Mouse (Mus musculus) B cell, adult 67 days (primary cell): ENCODE measurements around the gene Faap100. TPM values are rescaled to one million over a fixed set of nuclear protein-coding genes. Genes with fewer than 3 reads are reported as not detected.

Experiments used
- total RNA-seq, 2 experiments: library from RNA; stranded (reverse); gene quantifications; 4 replicates each; pipeline ENCODE4 v1.2.4; 2023

The Faap100 gene
- total RNA-seq, result 10 to 100 TPM; 23.1 to 23.6 TPM

GRCm38 (mm10) chr11:120378611-120379540 lies at the start of gene Faap100:
TSS of gene Faap100 (minus strand) at chr11:120378764.

GRCm38 (mm10) chr11:120361295-120361694 lies 17.3 kb downstream of the Faap100 start, which contains the start of gene Fscn2:
TSS of gene Fscn2 (plus strand) at chr11:120361534.

DNA sequence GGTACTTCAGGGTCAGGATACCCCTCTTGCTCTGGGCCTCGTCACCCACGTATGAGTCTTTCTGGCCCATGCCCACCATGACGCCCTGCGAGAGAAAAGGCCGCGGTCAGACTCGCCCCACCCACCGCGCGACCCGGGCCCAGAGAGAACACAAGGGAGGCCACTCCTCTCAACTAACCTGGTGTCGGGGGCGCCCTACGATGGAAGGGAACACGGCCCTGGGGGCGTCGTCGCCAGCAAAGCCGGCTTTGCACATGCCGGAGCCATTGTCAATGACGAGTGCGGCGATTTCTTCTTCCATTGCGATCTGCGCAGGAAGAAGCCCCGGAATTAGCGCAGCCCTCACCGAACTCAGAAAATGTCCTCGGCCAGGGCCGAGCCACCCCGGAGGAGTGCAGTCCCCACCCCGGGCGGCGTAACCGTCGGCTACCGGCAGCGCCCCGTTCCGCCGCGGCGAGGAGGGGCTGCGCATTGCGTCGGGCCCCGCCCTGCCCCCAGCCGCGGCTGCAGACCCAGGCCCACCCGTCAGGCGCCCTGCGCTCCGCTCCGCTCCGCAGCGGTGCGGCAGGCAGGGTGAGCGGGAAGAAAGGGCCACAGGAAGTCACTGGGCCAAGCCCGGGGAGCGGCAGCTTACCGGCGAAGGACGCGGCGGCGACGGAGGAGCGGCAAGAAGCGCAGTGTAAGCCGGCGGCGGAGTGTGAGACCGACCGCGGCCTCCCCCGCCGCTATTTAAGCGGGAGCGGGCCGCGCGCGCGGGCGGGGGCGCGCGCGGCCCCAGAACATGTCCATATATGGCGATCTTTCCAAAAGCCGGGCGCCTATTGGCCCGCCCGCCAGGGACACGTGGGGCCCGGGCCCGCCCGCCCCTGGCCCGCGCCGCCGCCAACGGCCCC lies 30.5 kb downstream of the Faap100 start, which contains the start of gene Actg1:
Gene Actg1 (minus strand): TSS at position 752 of the 893 bp plus-strand sequence.

Other genes with a start within 250 kb of the Faap100 start
- 100 to 1,000 TPM; 103 to 108 TPM for gene Slc38a10, start 227.4 kb downstream of the Faap100 start, total RNA-seq
- under 1 TPM in 1 of 2 experiments, not detected in 1; 0.12 TPM for gene Bahcc1, start 145.8 kb downstream of the Faap100 start, total RNA-seq
- gene Actg1, start 30.2 kb downstream of the Faap100 start, total RNA-seq, result 1,000 to 10,000 TPM; 1,199 to 1,232 TPM
- not detected for gene Fscn2, start 17.2 kb downstream of the Faap100 start, total RNA-seq
- 10 to 100 TPM; 57.3 to 70.4 TPM for gene Nploc4, start 58.9 kb upstream of the Faap100 start, total RNA-seq
- gene Tspan10, start 63.9 kb upstream of the Faap100 start, total RNA-seq, result 10 to 100 TPM in 1 of 2 experiments, not detected in 1; 50.9 TPM
- under 1 TPM in 1 of 2 experiments, not detected in 1; 0.32 TPM for gene Pde6g, start 74.7 kb upstream of the Faap100 start, total RNA-seq
- 1 to 10 TPM; 5.4 to 9.3 TPM for gene Oxld1, start 79.3 kb upstream of the Faap100 start, total RNA-seq
- gene Ccdc137, start 79.4 kb upstream of the Faap100 start, total RNA-seq, result 10 to 100 TPM; 37.4 to 41.2 TPM
- gene Arl16, start 88.8 kb upstream of the Faap100 start, total RNA-seq, result 10 to 100 TPM; 13.0 to 15.9 TPM
- gene Mrpl12, start 105.8 kb upstream of the Faap100 start, total RNA-seq, result 10 to 100 TPM; 38.9 to 39.5 TPM
- 10 to 100 TPM; 14.7 to 15.0 TPM for gene Slc25a10, start 113.1 kb upstream of the Faap100 start, total RNA-seq
- not detected for gene Gcgr, start 151.9 kb upstream of the Faap100 start, total RNA-seq
- gene Mcrip1, start 171.0 kb upstream of the Faap100 start, total RNA-seq, result 10 to 100 TPM; 40.5 to 43.6 TPM
- gene Ppp1r27, start 172.4 kb upstream of the Faap100 start, total RNA-seq, result not detected
- gene P4hb, start 194.5 kb upstream of the Faap100 start, total RNA-seq, result 100 to 1,000 TPM; 141 to 149 TPM
- gene Arhgdia, start 202.9 kb upstream of the Faap100 start, total RNA-seq, result 100 to 1,000 TPM; 520 to 527 TPM
- 100 to 1,000 TPM; 130 to 143 TPM for gene Alyref, start 219.6 kb upstream of the Faap100 start, total RNA-seq
- 10 to 100 TPM; 50.0 to 53.1 TPM for gene Anapc11, start 219.7 kb upstream of the Faap100 start, total RNA-seq
- 1 to 10 TPM; 1.6 to 2.4 TPM for gene Npb, start 229.7 kb upstream of the Faap100 start, total RNA-seq
- gene Pcyt2, start 239.2 kb upstream of the Faap100 start, total RNA-seq, result 100 to 1,000 TPM; 107 to 119 TPM
- gene Sirt7, start 246.5 kb upstream of the Faap100 start, total RNA-seq, result 100 to 1,000 TPM; 124 to 136 TPM